Mouse (Mus musculus) lung, embryonic 16.5 days (tissue): ENCODE measurements around the gene Prkag2. TPM values are rescaled to one million over a fixed set of nuclear protein-coding genes. Genes with fewer than 3 reads are reported as not detected.
"Not testable (repeated sequence)": the region's sequence is repeated elsewhere in the genome, so short reads cannot be mapped to it uniquely, and the experiment has no call there.

ENCODE experiments used
- ATAC-seq: fragments of 200-750 bp; cut with Nextera tagmentation; 2 replicates; pipeline ENCODE4 v1.8.0; 2017; ENCODE audit warnings: low read depth, mild to moderate bottlenecking, moderate library complexity
- H3K27ac ChIP-seq: fragments of 300-500 bp; sonication (generic); 2 replicates; pipeline ENCODE4 v1.5.1; 2014; ENCODE audit warnings: mild to moderate bottlenecking, control low read depth, low read length
- H3K27me3 ChIP-seq: fragments of 300-500 bp; sonication (generic); 2 replicates; pipeline ENCODE4 v1.6.1; 2014; ENCODE audit warnings: low read depth, low read length, mixed read lengths; ENCODE audit not compliant: control insufficient read depth, insufficient read depth
- H3K36me3 ChIP-seq: fragments of 300-500 bp; sonication (generic); 2 replicates; pipeline ENCODE4 v1.6.1; 2014; ENCODE audit warnings: low read length; ENCODE audit not compliant: control insufficient read depth, insufficient read depth
- H3K4me1 ChIP-seq: fragments of 300-500 bp; sonication (generic); replicated peaks from 2 replicates; pipeline ENCODE4 v1.6.1; 2014; ENCODE audit warnings: low read length, mixed read lengths; ENCODE audit not compliant: control insufficient read depth, insufficient read depth
- H3K4me2 ChIP-seq: fragments of 300-500 bp; sonication (generic); 2 replicates; pipeline ENCODE4 v1.6.1; 2014; ENCODE audit warnings: low read depth, low read length, control low read depth
- H3K4me3 ChIP-seq: fragments of 300-500 bp; sonication (generic); 2 replicates; pipeline ENCODE4 v1.5.1; 2014; ENCODE audit warnings: mild to moderate bottlenecking, low read length, control low read depth
- H3K9ac ChIP-seq: fragments of 300-500 bp; sonication (generic); 2 replicates; pipeline ENCODE4 v1.6.1; 2014; ENCODE audit warnings: low read length, control low read depth
- H3K9me3 ChIP-seq: fragments of 300-500 bp; sonication (generic); 2 replicates; pipeline ENCODE4 v1.6.1; 2016; ENCODE audit warnings: low read length; ENCODE audit not compliant: control insufficient read depth
- WGBS: fragments of 180-500 bp; shearing (Covaris S2); extraction: QIAGEN DNeasy Blood & Tissue Kit; methylation state at CpG from one replicate; pipeline ENCODE4 v1.1.7; 2014; 5-methylcytosine and 5-hydroxymethylcytosine counted together
- polyA plus RNA-seq: library from polyadenylated mRNA; unstranded; fragments of >200 nt; fragmentation: Nextera tagmentation; extraction: Ambion mirVana; gene quantifications from 2 replicates; pipeline ENCODE4 v1.2.1, GENCODE M21; 2015

The Prkag2 gene
- polyA plus RNA-seq, 1 experiment from 2014 or later: 28.0 TPM

- Histone ChIP-seq H3K27ac (no peak overlapping the region), H3K27me3 (no peaks in the 10 kb centered on the region), H3K36me3 (no peaks in the 10 kb centered on the region), H3K9ac (no peak overlapping the region), H3K4me1 (peaks cover 15% of the 10 kb centered on the region), H3K9me3 (no peaks in the 10 kb centered on the region), H3K4me2 (no peak overlapping the region), H3K4me3 (no peak overlapping the region)
- no peak for ATAC-seq
- WGBS: 79% methylated on average over 3 of the region's 3 CpGs
Observed at GRCm38 (mm10) chr5:24831912-24832311, 268.5 kb downstream of the Prkag2 start.

GRCm38 (mm10) chr5:24828446-24828845 lies 272.0 kb downstream of the Prkag2 start:
- no peak overlapping the region for H3K9ac ChIP-seq
- H3K36me3 ChIP-seq: no peaks in the 10 kb centered on the region
- no peak overlapping the region for H3K4me2 ChIP-seq
- no peaks in the 10 kb centered on the region for H3K9me3 ChIP-seq
- WGBS: 90% methylated on average over 3 of the region's 3 CpGs
- H3K4me3 ChIP-seq: no peak overlapping the region
- ATAC-seq: no peak
- no peaks in the 10 kb centered on the region for H3K27me3 ChIP-seq
- peaks cover 22% of the 10 kb centered on the region for H3K4me1 ChIP-seq
- no peak overlapping the region for H3K27ac ChIP-seq

GRCm38 (mm10) chr5:24827173-24827572 lies 273.3 kb downstream of the Prkag2 start:
- no peaks in the 10 kb centered on the region for H3K9me3 ChIP-seq
- H3K4me1 ChIP-seq: peaks cover 19% of the 10 kb centered on the region
- no peak overlapping the region for H3K9ac ChIP-seq
- ATAC-seq: no peak
- H3K36me3 ChIP-seq: no peaks in the 10 kb centered on the region
- no peak overlapping the region for H3K27ac ChIP-seq
- 84% methylated on average over 2 of the region's 2 CpGs for WGBS
- H3K27me3 ChIP-seq: no peaks in the 10 kb centered on the region
- H3K4me2 ChIP-seq: no peak overlapping the region
- H3K4me3 ChIP-seq: no peak overlapping the region

GRCm38 (mm10) chr5:24826056-24826770 lies 274.2 kb downstream of the Prkag2 start:
- Histone ChIP-seq H3K9ac (no peak overlapping the region), H3K27me3 (no peaks in the 10 kb centered on the region), H3K27ac (0 out of 2 replicates have a peak overlapping the region, but pooled peaks have one; percentile 8), H3K4me1 (peaks cover 19% of the 10 kb centered on the region), H3K9me3 (no peaks in the 10 kb centered on the region), H3K36me3 (no peaks in the 10 kb centered on the region), H3K4me2 (no peak overlapping the region), H3K4me3 (no peak overlapping the region)
- ATAC-seq: peak; percentile 47
- 68% methylated on average over 9 of the region's 9 CpGs for WGBS

GRCm38 (mm10) chr5:24825365-24826055 lies 274.9 kb downstream of the Prkag2 start:
- Histone ChIP-seq H3K36me3 (no peaks in the 10 kb centered on the region), H3K27ac (no peak overlapping the region), H3K27me3 (no peaks in the 10 kb centered on the region), H3K4me3 (no peak overlapping the region), H3K4me2 (no peak overlapping the region), H3K9ac (no peak overlapping the region), H3K9me3 (no peaks in the 10 kb centered on the region), H3K4me1 (peaks cover 23% of the 10 kb centered on the region)
- 62% methylated on average over 4 of the region's 4 CpGs for WGBS
- ATAC-seq: no peak

GRCm38 (mm10) chr5:24823864-24824405 lies 276.5 kb downstream of the Prkag2 start:
- no peaks in the 10 kb centered on the region for H3K36me3 ChIP-seq
- H3K9me3 ChIP-seq: no peaks in the 10 kb centered on the region
- H3K27me3 ChIP-seq: no peaks in the 10 kb centered on the region
- ATAC-seq: no peak
- 85% methylated on average over 6 of the region's 6 CpGs for WGBS
- no peak overlapping the region for H3K4me2 ChIP-seq
- no peak overlapping the region for H3K4me3 ChIP-seq
- H3K9ac ChIP-seq: no peak overlapping the region
- H3K27ac ChIP-seq: no peak overlapping the region
- peaks cover 23% of the 10 kb centered on the region for H3K4me1 ChIP-seq

GRCm38 (mm10) chr5:24822781-24823180 lies 277.7 kb downstream of the Prkag2 start:
- H3K27me3 ChIP-seq: no peaks in the 10 kb centered on the region
- H3K4me2 ChIP-seq: no peak overlapping the region
- H3K27ac ChIP-seq: no peak overlapping the region
- H3K9me3 ChIP-seq: no peaks in the 10 kb centered on the region
- H3K9ac ChIP-seq: no peak overlapping the region
- no peak for ATAC-seq
- H3K4me1 ChIP-seq: peaks cover 23% of the 10 kb centered on the region
- H3K4me3 ChIP-seq: no peak overlapping the region
- 63% methylated on average over 3 of the region's 3 CpGs for WGBS
- H3K36me3 ChIP-seq: no peaks in the 10 kb centered on the region

GRCm38 (mm10) chr5:24822231-24822630 lies 278.2 kb downstream of the Prkag2 start:
- not testable (repeated sequence) for H3K4me3 ChIP-seq, H3K27me3 ChIP-seq, H3K9ac ChIP-seq, H3K27ac ChIP-seq, H3K4me2 ChIP-seq, H3K9me3 ChIP-seq, H3K36me3 ChIP-seq, ATAC-seq
- WGBS: 84% methylated on average over 3 of the region's 3 CpGs
- H3K4me1 ChIP-seq: peaks cover 23% of the 10 kb centered on the region

GRCm38 (mm10) chr5:24821403-24821841 lies 279.0 kb downstream of the Prkag2 start:
- Histone ChIP-seq H3K27ac (no peak overlapping the region), H3K9me3 (no peaks in the 10 kb centered on the region), H3K4me3 (no peak overlapping the region), H3K36me3 (peaks cover 7% of the 10 kb centered on the region; the same call in 1 of the 2 replicates), H3K27me3 (no peaks in the 10 kb centered on the region), H3K4me1 (peaks cover 21% of the 10 kb centered on the region), H3K9ac (no peak overlapping the region), H3K4me2 (no peak overlapping the region)
- ATAC-seq: 0 out of 2 replicates have a peak, but pooled peaks have one; percentile 5
- WGBS: 74% methylated on average over 3 of the region's 3 CpGs
